Mouse (Mus musculus): ENCODE measurements around the gene Zc3h4. TPM values are rescaled to one million over a fixed set of nuclear protein-coding genes. Genes with fewer than 3 reads are reported as not detected.
"Not testable (repeated sequence)": the region's sequence is repeated elsewhere in the genome, so short reads cannot be mapped to it uniquely, and the experiment has no call there.

Zc3h4 gene
- 10 to 100 TPM; 38.3 to 39.0 TPM for total RNA-seq (2021)
- long read RNA-seq, experiment 1, partial matches to known transcripts, result 0 of 4 reads
- long read RNA-seq, experiment 1, other reads (novel, unspliced or antisense), result 4 of 4 reads
- long read RNA-seq, experiment 2, partial matches to known transcripts, result 0 of 1 reads
- long read RNA-seq, experiment 2, other reads (novel, unspliced or antisense), result 1 of 1 reads

DNA sequence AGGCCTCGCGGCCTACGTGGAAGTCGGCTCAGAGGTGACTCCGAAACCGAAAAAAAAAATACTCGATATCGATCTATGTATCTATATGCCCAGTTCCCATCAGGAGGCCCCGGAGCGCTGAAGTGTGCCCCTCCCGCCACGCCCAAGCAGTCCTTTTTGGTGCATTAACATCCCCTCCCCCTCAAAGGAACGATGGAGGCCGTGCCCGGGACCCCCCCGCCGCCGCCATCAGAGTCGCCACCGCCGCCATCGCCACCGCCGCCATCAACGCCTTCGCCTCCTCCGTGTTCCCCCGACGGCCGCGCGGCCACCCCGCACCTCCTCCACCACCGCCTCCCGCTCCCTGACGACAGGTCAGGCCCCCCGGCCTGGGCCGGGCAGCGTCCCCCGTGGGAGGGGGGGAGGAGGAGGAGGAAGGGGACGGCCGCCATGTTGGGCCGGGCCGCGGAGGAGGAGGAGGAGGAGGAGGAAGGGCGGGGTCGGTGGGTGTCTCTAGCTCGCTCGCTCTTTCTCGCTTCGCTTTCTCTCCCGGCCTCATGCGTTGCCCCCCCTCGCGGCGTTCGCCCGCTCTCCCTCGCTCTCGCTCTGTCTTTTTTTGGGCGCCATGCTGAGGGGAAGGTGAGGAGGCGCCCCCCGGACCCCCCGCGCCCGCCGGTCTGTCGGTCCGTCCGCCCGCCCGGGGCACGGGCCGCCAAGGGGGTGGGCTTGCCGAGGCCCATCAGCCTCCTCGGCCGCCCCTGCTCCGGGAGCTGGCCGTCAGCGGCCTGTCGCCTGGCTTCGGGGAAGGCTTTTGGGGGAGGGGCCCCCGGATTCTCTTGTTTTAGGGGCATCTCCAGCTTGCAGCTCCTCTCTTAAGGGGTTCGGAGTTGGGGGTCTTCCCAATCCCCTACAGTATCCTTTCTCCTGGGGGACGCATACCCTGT lies at the start of gene Zc3h4:
Gene Zc3h4, plus strand, starts transcription at position 222 of the 923 bp plus-strand sequence.
- DNase-seq, result peak; percentile 91 to 95

DNA sequence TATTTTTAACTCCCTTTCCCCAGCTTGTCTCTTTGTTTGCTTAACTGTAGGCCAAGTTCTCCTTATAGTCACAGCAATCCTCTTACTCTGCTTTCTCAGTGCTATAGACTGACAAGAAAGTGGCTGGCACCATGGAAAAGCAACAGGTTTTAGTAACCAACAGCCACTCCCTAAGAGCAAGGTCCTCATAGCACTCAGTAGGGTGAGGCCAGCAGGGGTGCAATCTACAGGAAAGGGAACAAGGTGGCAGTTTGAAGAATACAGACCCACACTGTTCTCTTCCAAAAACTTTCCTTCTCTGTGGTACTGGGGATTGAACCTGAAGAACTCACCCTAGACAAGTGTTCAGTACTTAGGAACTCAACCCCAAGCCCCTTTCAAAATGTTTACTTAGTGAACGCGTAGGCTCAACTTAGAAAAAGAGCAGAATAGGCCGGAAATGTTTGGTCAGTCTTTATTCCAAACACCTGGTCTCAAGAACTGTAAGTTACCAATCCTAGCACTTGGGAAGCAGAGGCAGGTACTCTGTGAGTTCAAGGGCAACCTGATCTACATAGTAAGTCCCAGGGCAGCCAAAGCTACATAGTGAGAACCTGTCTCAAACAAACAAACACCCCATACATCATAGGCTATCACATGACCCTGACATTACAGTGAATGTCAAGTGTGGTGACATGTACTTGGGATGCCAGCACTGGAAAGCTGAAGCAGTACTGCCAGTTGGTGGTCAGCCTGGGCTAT lies 44.7 kb upstream of the Zc3h4 start:
- no peak for DNase-seq

- DNase-seq, result no peak
Observed at GRCm38 (mm10) chr7:16357602-16358001, 43.1 kb upstream of the Zc3h4 start.

GRCm38 (mm10) chr7:16364319-16364718 lies 36.4 kb upstream of the Zc3h4 start:
- no peak for DNase-seq

DNA sequence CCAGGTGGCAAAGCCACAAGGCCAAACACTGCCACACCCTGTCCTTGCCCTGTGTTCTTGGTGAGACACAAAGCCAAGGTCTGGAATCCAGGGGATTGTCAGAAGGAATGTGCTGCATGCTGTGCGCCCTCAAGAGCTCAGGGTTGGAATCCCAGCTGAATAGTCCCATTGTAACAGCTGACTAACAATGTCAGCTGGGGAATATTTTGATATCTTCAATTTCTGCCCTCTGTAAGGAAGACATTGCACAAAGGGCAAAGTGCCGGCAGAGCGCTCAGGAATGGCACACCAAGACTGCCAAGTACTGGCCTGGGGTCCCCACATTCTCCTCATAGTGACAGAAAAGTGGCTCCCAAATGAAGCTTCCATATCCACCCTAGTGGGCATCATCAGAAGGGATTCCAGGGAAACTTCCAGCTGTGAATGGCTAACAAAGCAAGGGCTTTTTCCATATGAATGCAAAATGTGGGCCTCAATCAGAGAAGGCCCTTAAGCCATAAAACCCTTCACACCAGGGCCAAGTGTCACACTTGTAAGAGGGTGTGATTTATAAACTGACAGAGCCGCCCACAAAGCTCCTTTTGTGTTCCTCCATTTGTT lies 35.7 kb upstream of the Zc3h4 start:
- peak; percentile 43 for DNase-seq

DNA sequence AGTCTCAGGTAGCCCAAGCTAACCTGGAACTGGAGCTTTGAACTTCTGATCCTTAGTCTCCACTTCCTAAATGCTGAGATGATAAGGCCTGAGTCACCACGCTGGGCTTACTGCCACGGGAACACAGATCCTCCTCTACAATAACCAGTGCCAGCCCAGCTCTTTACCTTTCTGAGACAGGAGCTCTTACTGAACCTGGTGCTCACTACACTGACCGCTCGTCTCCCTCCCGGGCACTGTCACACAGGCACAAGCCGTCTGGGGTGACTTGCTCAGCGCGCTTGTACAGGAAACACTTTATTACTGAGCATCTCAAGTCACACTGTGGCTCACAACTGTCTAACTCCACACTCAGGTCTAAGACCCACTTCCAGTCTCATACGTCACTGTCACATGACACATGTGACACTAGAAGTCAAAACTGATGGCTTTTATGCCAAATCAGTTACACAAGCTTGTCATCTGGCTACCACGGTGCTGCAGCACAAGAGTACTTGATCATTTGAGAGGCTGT lies 34.5 kb upstream of the Zc3h4 start:
- peak; percentile 63 to 66 for DNase-seq

DNA sequence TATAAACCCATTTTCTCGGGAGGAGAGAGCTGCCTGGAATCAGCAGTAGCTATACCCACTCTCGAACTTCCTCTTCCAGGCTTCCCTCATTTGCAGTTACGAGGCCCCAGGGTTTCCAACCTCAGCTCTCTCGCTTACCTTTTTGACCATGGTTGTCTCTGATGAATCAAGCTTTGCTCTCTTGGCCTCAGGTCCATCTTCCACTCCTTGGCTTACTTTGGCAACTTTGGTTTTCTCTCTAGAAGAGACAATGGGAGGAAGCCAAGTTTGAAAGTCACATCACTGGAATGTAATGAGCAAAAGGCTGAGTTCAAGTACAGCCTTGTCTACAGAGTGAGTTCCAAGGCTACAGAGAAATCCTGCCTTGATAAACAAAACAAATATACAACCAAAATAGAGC lies 34.0 kb upstream of the Zc3h4 start:
- DNase-seq, result peak in 1 of 2 experiments; percentile 10

DNA sequence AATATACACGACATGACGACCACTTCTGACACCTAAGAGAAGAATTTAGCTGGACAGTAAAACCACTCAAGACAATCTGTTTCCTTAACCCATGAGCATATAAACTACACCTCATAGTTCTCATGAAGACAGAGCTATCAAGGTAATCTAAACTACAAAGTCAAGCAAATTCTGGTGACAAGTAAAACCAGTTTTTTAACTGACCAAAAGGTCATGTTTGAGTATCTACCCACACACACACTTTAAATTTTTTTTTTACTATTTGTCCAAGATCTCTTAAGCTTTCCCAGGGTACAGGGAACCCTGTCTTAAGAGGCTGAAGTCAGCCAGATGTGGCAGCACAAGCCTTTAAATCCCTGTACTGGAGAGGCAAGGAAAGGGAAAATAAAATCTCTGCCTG lies 31.9 kb upstream of the Zc3h4 start:
- DNase-seq, result no peak

DNA sequence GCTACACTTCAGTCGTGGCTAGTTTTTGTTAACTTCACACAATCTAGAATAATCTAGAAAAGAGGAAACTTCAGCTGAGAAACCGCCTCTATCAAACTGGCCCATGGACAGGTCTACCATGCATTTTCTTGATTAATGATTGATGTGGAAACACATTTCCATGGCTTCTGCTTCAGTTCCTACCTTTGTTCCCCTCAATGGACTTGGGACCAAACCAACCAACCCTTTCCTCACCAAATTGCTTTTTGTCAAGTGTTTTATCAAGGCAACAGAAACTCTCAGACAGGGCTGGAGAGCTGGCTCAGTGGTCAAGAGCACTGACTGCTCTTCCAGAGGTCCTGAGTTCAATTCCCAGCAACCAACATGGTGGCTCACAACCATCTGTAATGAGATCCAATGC lies 30.1 kb upstream of the Zc3h4 start:
- no peak for DNase-seq

DNA sequence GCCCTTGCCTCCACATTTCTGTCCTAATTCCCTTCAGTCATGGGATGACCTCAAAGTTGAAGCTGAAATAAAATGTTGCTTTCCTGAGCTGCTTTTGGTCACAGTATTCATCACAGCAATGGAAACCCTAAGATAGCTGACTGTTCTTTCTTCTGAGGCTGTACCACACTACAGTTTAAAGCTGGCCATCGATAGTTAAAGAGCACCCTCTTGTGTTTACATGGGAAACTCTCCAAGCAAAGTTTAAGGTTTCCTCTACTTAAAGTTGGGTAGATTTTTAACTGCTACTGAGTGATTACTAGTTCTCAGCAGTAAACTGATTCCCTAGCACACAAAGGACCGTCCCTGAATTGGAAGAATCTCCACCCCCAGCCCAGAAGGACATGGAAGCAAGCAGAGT lies 27.0 kb upstream of the Zc3h4 start:
- no peak for DNase-seq

GRCm38 (mm10) chr7:16374989-16375388 lies 25.7 kb upstream of the Zc3h4 start:
- no peak for DNase-seq

DNA sequence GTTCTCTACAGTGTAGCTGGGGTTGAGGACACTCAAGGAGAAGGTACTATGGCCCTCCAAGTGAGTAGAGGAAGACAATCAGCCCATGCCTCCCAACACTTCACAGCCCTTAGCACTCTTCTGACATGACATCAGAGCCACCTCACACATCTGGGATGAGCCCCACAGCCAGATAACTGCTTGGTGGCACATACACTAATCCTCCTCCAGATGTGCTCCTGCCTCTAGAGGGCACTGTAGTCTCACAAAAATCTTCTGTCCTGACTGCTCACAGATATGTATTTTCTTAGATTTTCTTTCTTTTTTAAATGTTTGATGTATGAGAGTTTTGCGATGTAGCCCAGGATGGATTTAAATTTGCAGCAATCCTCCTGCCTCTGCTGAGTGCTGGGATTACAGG lies 24.2 kb upstream of the Zc3h4 start:
- DNase-seq, result peak; percentile 41 to 73

GRCm38 (mm10) chr7:16387160-16388041 lies 13.3 kb upstream of the Zc3h4 start, which contains the start of gene Sae1:
Gene Sae1 (minus strand): TSS chr7:16387806.
- peak; percentile 97 for DNase-seq

GRCm38 (mm10) chr7:16389942-16390341 lies 10.8 kb upstream of the Zc3h4 start:
- DNase-seq, result not testable (repeated sequence)

- DNase-seq, result no peak
Observed at GRCm38 (mm10) chr7:16392923-16393322, 7.8 kb upstream of the Zc3h4 start.

GRCm38 (mm10) chr7:16395944-16396343 lies 4.8 kb upstream of the Zc3h4 start:
- peak in 1 of 2 experiments; percentile 64 for DNase-seq

DNA sequence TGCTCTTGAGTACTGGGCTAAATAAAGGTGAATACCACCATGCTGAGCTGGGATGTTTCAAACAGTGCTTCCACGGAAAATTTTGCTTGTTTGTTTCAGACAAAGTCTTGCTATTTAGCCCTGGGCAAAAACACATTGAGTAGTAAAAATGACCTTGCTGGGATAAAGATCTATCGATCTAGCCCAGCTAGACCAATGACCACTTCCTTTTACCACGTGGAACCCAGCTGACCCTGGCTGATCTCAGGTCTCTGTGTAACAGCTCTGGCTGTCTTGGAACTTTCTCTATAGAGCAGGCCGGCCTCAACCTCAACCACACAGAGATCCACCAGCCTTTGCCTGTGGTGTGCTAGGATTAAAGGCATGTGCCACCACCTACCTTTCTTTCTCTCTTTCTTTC lies 3.2 kb upstream of the Zc3h4 start:
- no peak for DNase-seq

DNA sequence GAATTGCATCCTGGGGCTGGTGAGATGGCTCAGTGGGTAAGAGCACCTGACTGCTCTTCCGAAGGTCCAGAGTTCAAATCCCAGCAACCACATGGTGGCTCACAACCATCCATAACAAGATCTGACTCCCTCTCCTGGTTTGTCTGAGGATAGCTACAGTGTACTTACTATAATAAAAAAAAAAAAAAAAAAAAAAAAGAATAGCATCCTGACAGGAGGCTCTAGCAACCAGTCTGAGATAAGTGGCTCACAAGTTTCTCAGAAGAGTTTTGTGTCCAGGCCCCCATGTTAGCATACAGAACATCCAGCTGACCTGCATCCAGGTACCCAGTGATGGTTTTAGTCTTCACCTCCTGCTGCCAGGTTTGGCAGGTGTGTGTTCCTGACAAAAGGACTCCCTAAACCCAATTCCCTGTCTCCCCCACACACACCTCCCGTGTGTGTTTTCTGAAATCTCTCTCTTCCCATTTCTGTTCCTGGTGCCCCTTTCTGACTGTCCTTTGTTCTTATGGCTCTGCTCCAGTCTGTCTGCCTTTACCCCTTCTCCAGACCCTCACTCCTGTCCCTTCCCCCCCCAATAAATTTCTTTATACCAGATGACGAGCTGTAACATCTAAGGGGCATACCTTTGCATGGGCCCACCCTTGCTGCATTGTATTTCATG lies 2.2 kb upstream of the Zc3h4 start:
- no peak for DNase-seq

- peak; percentile 90 to 91 for DNase-seq
Observed at GRCm38 (mm10) chr7:16399098-16399819, 1.5 kb upstream of the Zc3h4 start.

All from adrenal gland, postnatal 36 days (tissue).